Mouse (Mus musculus) embryonic facial prominence, embryonic 15.5 days (tissue): Measurements from ENCODE around the gene Zfp689. TPM values are rescaled to one million over a fixed set of nuclear protein-coding genes. Genes with fewer than 3 reads are reported as not detected.
"Not testable (repeated sequence)": the region's sequence is repeated elsewhere in the genome, so short reads cannot be mapped to it uniquely, and the experiment has no call there.

ENCODE experiments used
- ATAC-seq: fragments of 200-750 bp; cut with Nextera tagmentation; 2 replicates; pipeline ENCODE4 v1.8.0; 2017; ENCODE audit warnings: low read depth, moderate TSS enrichment; ENCODE audit not compliant: insufficient number of reproducible peaks, low FRiP score, low TSS enrichment
- H3K27ac ChIP-seq: fragments of 300-500 bp; sonication (generic); replicated peaks from 2 replicates; pipeline ENCODE4 v1.5.1; 2015; ENCODE audit warnings: mild to moderate bottlenecking, inconsistent platforms
- H3K27me3 ChIP-seq: fragments of 300-500 bp; sonication (generic); 2 replicates; pipeline ENCODE4 v1.6.1; 2015; ENCODE audit warnings: inconsistent platforms
- H3K36me3 ChIP-seq: fragments of 300-500 bp; sonication (generic); 2 replicates; pipeline ENCODE4 v1.6.1; 2015; ENCODE audit warnings: mild to moderate bottlenecking, inconsistent platforms
- H3K4me1 ChIP-seq: fragments of 300-500 bp; sonication (generic); 2 replicates; pipeline ENCODE4 v1.6.1; 2015; ENCODE audit warnings: inconsistent platforms
- H3K4me2 ChIP-seq: fragments of 300-500 bp; sonication (generic); replicated peaks from 2 replicates; pipeline ENCODE4 v1.6.1; 2015; ENCODE audit warnings: mild to moderate bottlenecking, inconsistent platforms
- H3K4me3 ChIP-seq: fragments of 300-500 bp; sonication (generic); replicated peaks from 2 replicates; pipeline ENCODE4 v1.5.1; 2015; ENCODE audit warnings: mild to moderate bottlenecking, inconsistent platforms
- H3K9ac ChIP-seq: fragments of 300-500 bp; sonication (generic); 2 replicates; pipeline ENCODE4 v1.6.1; 2015; ENCODE audit warnings: inconsistent platforms
- H3K9me3 ChIP-seq: fragments of 300-500 bp; sonication (generic); replicated peaks from 2 replicates; pipeline ENCODE4 v1.6.1; 2016; ENCODE audit warnings: inconsistent platforms
- WGBS: fragments of 180-500 bp; shearing (Covaris S2); methylation state at CpG from one replicate; pipeline ENCODE4 v1.1.7; 2015; 5-methylcytosine and 5-hydroxymethylcytosine counted together
- polyA plus RNA-seq: library from polyadenylated mRNA; unstranded; fragments of >200 nt; fragmentation: Nextera tagmentation; extraction: Ambion mirVana; gene quantifications from 2 replicates; pipeline ENCODE4 v1.2.1, GENCODE M21; 2015

The Zfp689 gene
- polyA plus RNA-seq, 1 experiment from 2014 or later, result 8.0 TPM

GRCm38 (mm10) chr7:127425911-127426310 is 23.0 kb downstream of the Zfp689 start:
- 87% methylated on average over 2 of the region's 2 CpGs for WGBS
- Histone ChIP-seq H3K4me3 (no peak overlapping the region), H3K9me3 (no peaks in the 10 kb centered on the region), H3K9ac (no peak overlapping the region), H3K4me1 (peaks cover 13% of the 10 kb centered on the region), H3K4me2 (no peak overlapping the region), H3K27ac (no peak overlapping the region), H3K36me3 (no peaks in the 10 kb centered on the region), H3K27me3 (peaks cover 10% of the 10 kb centered on the region)
- no peak for ATAC-seq

- WGBS, result 85% methylated on average over 3 of the region's 3 CpGs
- no peak overlapping the region for H3K27ac ChIP-seq
- H3K4me1 ChIP-seq, result peaks cover 14% of the 10 kb centered on the region
- H3K36me3 ChIP-seq, result no peaks in the 10 kb centered on the region
- no peak overlapping the region for H3K4me3 ChIP-seq
- no peaks in the 10 kb centered on the region for H3K9me3 ChIP-seq
- peaks cover 10% of the 10 kb centered on the region for H3K27me3 ChIP-seq
- H3K4me2 ChIP-seq, result no peak overlapping the region
- no peak for ATAC-seq
- no peak overlapping the region for H3K9ac ChIP-seq
These were observed 23.7 kb downstream of the Zfp689 start for GRCm38 (mm10) chr7:127425291-127425690.

GRCm38 (mm10) chr7:127422247-127422646 is 26.7 kb downstream of the Zfp689 start:
- no peak; the same call in 1 of the 2 replicates for ATAC-seq
- H3K4me3 ChIP-seq, result peak overlapping the region; percentile 82
- H3K9ac ChIP-seq, result peak overlapping the region; percentile 81; the same call in 1 of the 2 replicates
- peak overlapping the region; percentile 77; the same call in 1 of the 2 replicates for H3K27ac ChIP-seq
- under 1% methylated on average over 15 of the region's 15 CpGs for WGBS
- peaks cover 10% of the 10 kb centered on the region for H3K27me3 ChIP-seq
- peaks cover 14% of the 10 kb centered on the region for H3K4me1 ChIP-seq
- H3K9me3 ChIP-seq, result no peaks in the 10 kb centered on the region
- H3K36me3 ChIP-seq, result peaks cover 10% of the 10 kb centered on the region
- peak overlapping the region; percentile 93 for H3K4me2 ChIP-seq

- WGBS, result under 1% methylated on average over 48 of the region's 48 CpGs
- ATAC-seq, result peak; percentile 94
- H3K9me3 ChIP-seq, result no peaks in the 10 kb centered on the region
- H3K4me3 ChIP-seq, result peak within 1 kb of the TSS; percentile 82
- peaks cover 10% of the 10 kb centered on the region for H3K36me3 ChIP-seq
- H3K9ac ChIP-seq, result peak within 1 kb of the TSS; percentile 81
- peaks cover 14% of the 10 kb centered on the region for H3K4me1 ChIP-seq
- peaks cover 10% of the 10 kb centered on the region for H3K27me3 ChIP-seq
- H3K27ac ChIP-seq, result peak within 1 kb of the TSS; percentile 77
- peak within 1 kb of the TSS; percentile 93 for H3K4me2 ChIP-seq
These were observed 27.4 kb downstream of the Zfp689 start, which contains the start of gene Zfp688 for GRCm38 (mm10) chr7:127421388-127422191. TSS of gene Zfp688 (minus strand) at chr7:127422068.

GRCm38 (mm10) chr7:127411418-127411817 is 37.5 kb downstream of the Zfp689 start:
- H3K9ac ChIP-seq, result no peak overlapping the region
- no peaks in the 10 kb centered on the region for H3K9me3 ChIP-seq
- no peak for ATAC-seq
- no peak overlapping the region for H3K4me2 ChIP-seq
- no peak overlapping the region for H3K27ac ChIP-seq
- no peak overlapping the region for H3K4me3 ChIP-seq
- H3K36me3 ChIP-seq, result no peaks in the 10 kb centered on the region
- no peaks in the 10 kb centered on the region for H3K4me1 ChIP-seq
- no peaks in the 10 kb centered on the region for H3K27me3 ChIP-seq
- WGBS, result 75% methylated on average over 2 of the region's 2 CpGs

GRCm38 (mm10) chr7:127406002-127406987 is 42.7 kb downstream of the Zfp689 start, which contains the start of gene Zfp764:
TSS of gene Zfp764 (minus strand) at chr7:127406822.
- not testable (repeated sequence) for H3K36me3 ChIP-seq, H3K9me3 ChIP-seq, H3K4me1 ChIP-seq, H3K27me3 ChIP-seq
- Histone ChIP-seq H3K27ac (peak within 1 kb of the TSS; percentile 80), H3K4me2 (peak within 1 kb of the TSS; percentile 91), H3K4me3 (peak within 1 kb of the TSS; percentile 58), H3K9ac (peak within 1 kb of the TSS; percentile 66)
- ATAC-seq, result peak; percentile 85
- 5% methylated on average over 40 of the region's 40 CpGs for WGBS

- H3K27ac ChIP-seq, ATAC-seq, H3K9ac ChIP-seq, H3K9me3 ChIP-seq, H3K27me3 ChIP-seq, H3K4me2 ChIP-seq, H3K36me3 ChIP-seq, H3K4me3 ChIP-seq, H3K4me1 ChIP-seq: not testable (repeated sequence)
- 93% methylated on average over 6 of the region's 6 CpGs for WGBS
These were observed 44.9 kb downstream of the Zfp689 start for GRCm38 (mm10) chr7:127404101-127404500.

GRCm38 (mm10) chr7:127402980-127403379 is 46.0 kb downstream of the Zfp689 start:
- peaks cover 5% of the 10 kb centered on the region; the same call in 1 of the 2 replicates for H3K36me3 ChIP-seq
- no peaks in the 10 kb centered on the region for H3K9me3 ChIP-seq
- no peak overlapping the region for H3K4me3 ChIP-seq
- H3K27me3 ChIP-seq, result no peaks in the 10 kb centered on the region; the same call in 1 of the 2 replicates
- no peak overlapping the region for H3K9ac ChIP-seq
- no peak overlapping the region for H3K4me2 ChIP-seq
- H3K4me1 ChIP-seq, result 0 out of 2 replicates have a peak, but pooled peaks cover 3% of the 10 kb centered on the region
- WGBS, result 49% methylated on average over 2 of the region's 2 CpGs
- H3K27ac ChIP-seq, result no peak overlapping the region
- no peak for ATAC-seq

- WGBS, result 60% methylated on average over 3 of the region's 3 CpGs
- no peak for ATAC-seq
These were observed 48.6 kb downstream of the Zfp689 start for GRCm38 (mm10) chr7:127400355-127400754.

GRCm38 (mm10) chr7:127393944-127394333 is 55.0 kb downstream of the Zfp689 start:
- H3K4me1 ChIP-seq, result peaks cover 14% of the 10 kb centered on the region
- H3K36me3 ChIP-seq, result peaks cover 15% of the 10 kb centered on the region; the same call in 1 of the 2 replicates
- H3K9ac ChIP-seq, result peak overlapping the region; percentile 37; the same call in 1 of the 2 replicates
- 21% methylated on average over 7 of the region's 7 CpGs for WGBS
- no peak for ATAC-seq
- H3K4me3 ChIP-seq, result peak overlapping the region; percentile 63
- H3K27ac ChIP-seq, result peak overlapping the region; percentile 79
- H3K4me2 ChIP-seq, result peak overlapping the region; percentile 70
- H3K27me3 ChIP-seq, result 0 out of 2 replicates have a peak, but pooled peaks cover 5% of the 10 kb centered on the region
- no peaks in the 10 kb centered on the region for H3K9me3 ChIP-seq

More at GRCm38 (mm10) chr7:127400355-127400754, 48.6 kb downstream of the Zfp689 start:
- Histone ChIP-seq H3K9ac (no peak overlapping the region), H3K27me3 (peaks cover 5% of the 10 kb centered on the region; the same call in 1 of the 2 replicates), H3K27ac (no peak overlapping the region), H3K36me3 (peaks cover 5% of the 10 kb centered on the region; the same call in 1 of the 2 replicates), H3K9me3 (no peaks in the 10 kb centered on the region), H3K4me3 (no peak overlapping the region), H3K4me2 (no peak overlapping the region), H3K4me1 (no peaks in the 10 kb centered on the region)
